Mouse (Mus musculus) liver, adult (tissue): ENCODE measurements around the gene AC131692.1.

Experiments used
- GATA4 ChIP-seq: IDR thresholded peaks from 2 replicates; pipeline ENCODE4 v1.6.1; 2014; ENCODE audit warnings: mild to moderate bottlenecking, low read length; ENCODE audit not compliant: insufficient replicate concordance

Gene AC131692.1

GRCm38 (mm10) chr19:6094119-6094518 is at the start of gene AC131692.1:
Gene AC131692.1, plus strand, starts transcription at chr19:6094419.
- TF ChIP-seq GATA4 = no peak

GRCm38 (mm10) chr19:6045366-6046293 is 48.6 kb upstream of the AC131692.1 start:
- TF ChIP-seq GATA4 = peak; percentile 11; the same call in 1 of the 2 replicates

- TF ChIP-seq GATA4 = no peak
Measured at GRCm38 (mm10) chr19:6046294-6047153, 47.7 kb upstream of the AC131692.1 start, which contains the start of gene Syvn1. Gene Syvn1, plus strand, starts transcription at chr19:6046576.

GRCm38 (mm10) chr19:6047154-6047898 is 46.9 kb upstream of the AC131692.1 start:
- TF ChIP-seq GATA4 = no peak

GRCm38 (mm10) chr19:6047899-6048166 is 46.4 kb upstream of the AC131692.1 start:
- no peak for TF ChIP-seq GATA4

GRCm38 (mm10) chr19:6048681-6049410 is 45.4 kb upstream of the AC131692.1 start:
- no peak for TF ChIP-seq GATA4

- no peak for TF ChIP-seq GATA4
Measured at GRCm38 (mm10) chr19:6052516-6052915, 41.7 kb upstream of the AC131692.1 start.

- TF ChIP-seq GATA4 = no peak
Measured at GRCm38 (mm10) chr19:6054296-6054695, 39.9 kb upstream of the AC131692.1 start.

- TF ChIP-seq GATA4 = no peak
Measured at GRCm38 (mm10) chr19:6056696-6057095, 37.5 kb upstream of the AC131692.1 start.

- peak; percentile 61; the same call in 1 of the 2 replicates for TF ChIP-seq GATA4
Measured at GRCm38 (mm10) chr19:6057313-6058096, 36.7 kb upstream of the AC131692.1 start, which contains the start of the genes Mrpl49 and Fau. Gene Mrpl49, minus strand, starts transcription at chr19:6057785. Gene Fau, plus strand, starts transcription at chr19:6057844.

GRCm38 (mm10) chr19:6058513-6058912 is 35.7 kb upstream of the AC131692.1 start:
- TF ChIP-seq GATA4 = no peak

GRCm38 (mm10) chr19:6058966-6059365 is 35.3 kb upstream of the AC131692.1 start:
- TF ChIP-seq GATA4 = no peak

GRCm38 (mm10) chr19:6061021-6061533 is 33.1 kb upstream of the AC131692.1 start, which contains the start of gene Znhit2:
Gene Znhit2, plus strand, starts transcription at chr19:6061192.
- peak; percentile 96 for TF ChIP-seq GATA4

- TF ChIP-seq GATA4 = no peak
Measured at GRCm38 (mm10) chr19:6061641-6062302, 32.4 kb upstream of the AC131692.1 start.
